Mouse (Mus musculus): ENCODE measurements around the gene Alx3. TPM values are rescaled to one million over a fixed set of nuclear protein-coding genes. Genes with fewer than 3 reads are reported as not detected.

The Alx3 gene
- total RNA-seq, 2 experiments from 2014 or later, result 1.1 to 1.9 TPM

Other genes with a start within 250 kb of the Alx3 start
- gene Kcnc4, start 135.5 kb upstream of the Alx3 start, total RNA-seq (2021), result 10 to 100 TPM; 61.7 to 74.6 TPM
- 100 to 1,000 TPM; 365 to 381 TPM for gene Slc6a17, start 77.0 kb upstream of the Alx3 start, total RNA-seq (2021)
- gene Ubl4b, start 40.0 kb upstream of the Alx3 start, total RNA-seq (2021), result under 1 TPM in 1 of 2 experiments, not detected in 1; 0.24 TPM
- not detected for gene Gm10961, start 36.3 kb downstream of the Alx3 start, total RNA-seq (2021)
- gene Strip1, start 36.7 kb downstream of the Alx3 start, total RNA-seq (2021), result 10 to 100 TPM; 64.3 to 66.9 TPM
- gene Ahcyl1, start 101.5 kb downstream of the Alx3 start, total RNA-seq (2021), result 100 to 1,000 TPM; 304 to 313 TPM
- 1 to 10 TPM; 9.5 to 9.9 TPM for gene Csf1, start 165.4 kb downstream of the Alx3 start, total RNA-seq (2021)

All from left cerebral cortex, postnatal 14 days (tissue).